Mouse (Mus musculus) embryonic fibroblast, embryonic 13.5 days (primary cell): Measurements from ENCODE around the gene Gmeb1.

ENCODE experiments used
- CTCF ChIP-seq: IDR thresholded peaks from 2 replicates; pipeline ENCODE4 v1.5.1; 2011; ENCODE audit warnings: mild to moderate bottlenecking, control low read depth, low read length, moderate library complexity, borderline replicate concordance; ENCODE audit not compliant: insufficient read depth
- POLR2A ChIP-seq: IDR thresholded peaks from 2 replicates; pipeline ENCODE4 v1.6.1; 2011; ENCODE audit warnings: low read depth, mild to moderate bottlenecking, control low read depth, low read length, moderate library complexity

GRCm38 (mm10) chr4:132263313-132263712 is 1.9 kb upstream of the Gmeb1 start:
- TF ChIP-seq CTCF: no peak
- no peak for TF ChIP-seq POLR2A
